Mouse (Mus musculus) gonadal fat pad, adult 2 months (tissue): ENCODE measurements around the gene 4930404H24Rik. TPM values are rescaled to one million over a fixed set of nuclear protein-coding genes. Genes with fewer than 3 reads are reported as not detected.

Experiments
- DNase-seq: peaks from one replicate; pipeline ENCODE4 v3.0.0-alpha.2; 2012; ENCODE audit warnings: low read depth
- polyA plus RNA-seq: library from polyadenylated mRNA; depleted of rRNA; stranded (reverse); fragments of >200 nt; gene quantifications from 2 replicates; pipeline ENCODE4 v1.2.3, GENCODE M21; 2012; rRNA removed

The 4930404H24Rik gene
- polyA plus RNA-seq, 1 experiment = not detected

- DNase-seq = no peak
Observed at GRCm38 (mm10) chr2:153533981-153534380, 41.4 kb downstream of the 4930404H24Rik start.

- no peak for DNase-seq
Observed at GRCm38 (mm10) chr2:153538898-153539297, 46.3 kb downstream of the 4930404H24Rik start.

- DNase-seq = no peak
Observed at GRCm38 (mm10) chr2:153542936-153543668, 50.5 kb downstream of the 4930404H24Rik start.

Other genes with a start within 250 kb of the 4930404H24Rik start
- gene Kif3b, start 201.4 kb upstream of the 4930404H24Rik start, polyA plus RNA-seq = 11.3 and 13.3 TPM in 2 replicates
- 11.8 and 13.1 TPM in 2 replicates for gene Asxl1, start 147.0 kb upstream of the 4930404H24Rik start, polyA plus RNA-seq
- 14.1 and 19.4 TPM in 2 replicates for gene Nol4l, start 37.2 kb downstream of the 4930404H24Rik start, polyA plus RNA-seq
- gene Commd7, start 140.0 kb downstream of the 4930404H24Rik start, polyA plus RNA-seq = 17.0 and 19.3 TPM in 2 replicates
- gene Dnmt3b, start 156.7 kb downstream of the 4930404H24Rik start, polyA plus RNA-seq = 1.9 and 2.2 TPM in 2 replicates
- not detected in 2 replicates for gene Dnmt3c, start 203.9 kb downstream of the 4930404H24Rik start, polyA plus RNA-seq
- 13.4 and 14.1 TPM in 2 replicates for gene Mapre1, start 248.5 kb downstream of the 4930404H24Rik start, polyA plus RNA-seq